Mouse (Mus musculus): ENCODE results near the gene Mycbpap.

DNA sequence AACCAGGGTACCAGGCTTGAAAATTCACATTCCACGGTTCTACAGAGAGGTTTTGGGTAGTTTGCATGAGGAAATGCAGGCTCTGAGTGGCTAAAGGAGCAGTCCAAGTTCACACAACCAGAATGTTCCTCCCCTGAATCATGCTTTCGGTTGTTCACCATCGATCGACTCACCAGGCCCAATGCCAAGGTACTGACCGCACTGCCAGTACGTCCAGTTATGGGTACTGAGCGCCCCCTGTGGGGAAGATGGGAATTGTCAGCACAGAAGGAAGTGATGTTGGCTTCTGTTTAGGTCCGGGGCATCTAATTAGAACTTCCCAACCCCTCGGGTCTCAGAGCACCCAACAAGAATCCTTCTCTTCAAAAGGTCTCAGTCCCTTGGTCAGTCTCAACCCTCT is 22.4 kb upstream of the Mycbpap start:
- no peak for TF ChIP-seq POLR2A (IDR thresholded peaks at IDR 0.05; ENCODE audit: borderline replicate concordance, insufficient read depth, low read length)
- peak; percentile 92 for TF ChIP-seq CTCF (IDR thresholded peaks at IDR 0.05; ENCODE audit: borderline replicate concordance, insufficient read depth, low read depth, low read length)
